Mouse (Mus musculus): ENCODE results near the gene Csnk2a2. TPM values are rescaled to one million over a fixed set of nuclear protein-coding genes. Genes with fewer than 3 reads are reported as not detected.

The Csnk2a2 gene
- 22.2 and 69.9 TPM in 2 replicates for total RNA-seq (2015; ENCODE audit: low replicate concordance)
- 28.4 and 33.0 TPM in 2 replicates for total RNA-seq (2017; ENCODE audit: low replicate concordance)

DNA sequence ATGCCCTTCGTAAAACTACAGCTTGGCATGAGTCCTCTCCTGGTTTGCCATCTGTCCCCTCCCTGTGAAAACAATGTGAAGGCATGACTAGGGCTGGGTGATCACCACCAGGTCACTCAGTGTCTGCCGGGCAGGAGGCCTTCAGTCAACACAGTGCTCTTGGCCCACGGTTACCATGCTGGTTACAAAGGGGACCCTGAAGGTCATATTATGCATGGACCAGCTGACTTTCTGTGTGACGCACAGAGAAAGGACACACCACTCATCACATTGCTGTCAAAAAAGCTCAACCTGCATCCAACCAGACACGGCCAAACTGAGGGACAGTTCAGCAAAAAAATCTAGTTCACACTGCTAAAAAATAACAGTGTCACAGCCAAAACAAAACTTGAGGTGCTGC is at the start of gene Csnk2a2:
Gene Csnk2a2 (minus strand): TSS at position 34 of the 400 bp plus-strand sequence.
- ATAC-seq (replicated peaks; ENCODE audit: low FRiP score, poor library complexity, severe bottlenecking): no peak

DNA sequence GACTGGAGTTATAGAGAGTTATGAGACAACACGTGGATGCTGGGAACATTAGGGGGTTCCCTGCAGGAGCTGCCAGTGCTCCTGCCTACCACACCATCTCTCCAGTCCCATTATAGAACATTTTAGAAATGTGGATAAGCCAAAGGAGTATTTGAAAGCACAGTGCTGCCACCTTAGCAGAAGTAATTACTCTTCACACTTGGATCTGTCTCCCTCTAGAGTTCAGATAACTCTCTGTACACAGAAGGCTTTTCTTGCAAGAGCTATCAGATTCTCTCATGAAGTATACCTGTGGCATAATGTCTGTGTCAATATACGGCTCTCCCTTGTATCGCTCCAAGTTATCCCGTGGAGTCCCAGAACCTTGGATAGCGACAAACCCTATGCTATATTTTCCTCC is 49.6 kb upstream of the Csnk2a2 start:
- no peak for ATAC-seq (replicated peaks; ENCODE audit: low FRiP score, poor library complexity, severe bottlenecking)

DNA sequence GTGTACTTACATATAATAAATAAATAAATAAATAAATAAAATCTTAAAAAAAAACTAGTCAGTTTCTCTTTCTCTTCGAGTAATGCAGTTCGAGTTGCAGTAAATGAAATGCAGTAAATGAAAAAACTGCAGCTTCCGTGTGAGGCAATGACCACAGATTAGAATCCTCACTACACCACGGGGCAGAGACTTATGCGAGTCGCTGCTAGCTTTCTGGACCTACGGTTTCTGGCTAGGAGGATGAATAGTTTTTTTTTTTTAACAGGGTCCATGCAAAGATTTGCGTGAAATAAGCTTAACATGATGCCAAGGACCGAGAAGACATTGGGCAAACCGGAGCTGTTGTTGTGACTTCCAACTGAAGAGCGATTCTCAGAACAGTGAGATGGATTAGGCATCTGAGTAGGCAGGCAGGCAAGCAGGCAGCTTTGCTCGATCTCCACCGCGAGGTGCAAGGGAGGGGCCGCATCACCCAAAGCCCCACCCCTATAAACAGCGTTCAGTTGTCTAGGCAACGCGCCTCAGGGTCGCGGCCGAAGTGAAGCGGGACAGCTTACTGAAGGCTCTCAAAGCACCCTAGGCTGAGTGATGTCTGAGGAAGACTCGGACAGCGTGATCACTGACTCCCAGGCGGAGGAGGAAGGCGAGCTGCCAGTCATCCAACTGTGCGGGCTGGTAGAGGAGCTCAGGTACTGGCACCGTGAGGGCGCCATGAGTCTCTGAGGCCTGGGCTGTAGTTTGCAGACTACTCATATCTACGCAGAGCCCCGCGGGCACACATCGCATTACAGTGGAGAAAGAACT is 43.9 kb upstream of the Csnk2a2 start, which contains the start of gene Ccdc113:
Gene Ccdc113 (plus strand): TSS at position 502 of the 804 bp plus-strand sequence.
- peak; percentile 69 for ATAC-seq (replicated peaks; ENCODE audit: low FRiP score, poor library complexity, severe bottlenecking)

DNA sequence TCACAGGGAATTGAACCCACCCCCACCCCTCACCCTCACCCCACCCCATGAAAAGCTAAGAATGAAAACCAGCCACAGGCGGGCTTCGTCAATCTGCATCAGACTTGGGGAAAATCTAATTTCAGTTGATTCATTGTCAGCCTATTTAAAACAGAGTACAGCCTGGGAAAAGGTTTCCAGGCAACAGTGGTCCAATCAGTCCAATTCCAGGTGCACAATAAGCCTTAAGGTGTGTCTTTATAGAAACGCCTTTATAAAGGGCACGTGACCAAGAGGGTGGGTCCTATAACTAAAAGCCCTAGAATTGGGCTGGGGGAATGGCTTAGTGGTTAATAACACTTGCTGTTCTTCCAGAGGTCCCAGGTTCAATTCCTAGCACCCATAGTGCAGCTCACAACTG is 42.4 kb upstream of the Csnk2a2 start:
- ATAC-seq (replicated peaks; ENCODE audit: low FRiP score, poor library complexity, severe bottlenecking): no peak

DNA sequence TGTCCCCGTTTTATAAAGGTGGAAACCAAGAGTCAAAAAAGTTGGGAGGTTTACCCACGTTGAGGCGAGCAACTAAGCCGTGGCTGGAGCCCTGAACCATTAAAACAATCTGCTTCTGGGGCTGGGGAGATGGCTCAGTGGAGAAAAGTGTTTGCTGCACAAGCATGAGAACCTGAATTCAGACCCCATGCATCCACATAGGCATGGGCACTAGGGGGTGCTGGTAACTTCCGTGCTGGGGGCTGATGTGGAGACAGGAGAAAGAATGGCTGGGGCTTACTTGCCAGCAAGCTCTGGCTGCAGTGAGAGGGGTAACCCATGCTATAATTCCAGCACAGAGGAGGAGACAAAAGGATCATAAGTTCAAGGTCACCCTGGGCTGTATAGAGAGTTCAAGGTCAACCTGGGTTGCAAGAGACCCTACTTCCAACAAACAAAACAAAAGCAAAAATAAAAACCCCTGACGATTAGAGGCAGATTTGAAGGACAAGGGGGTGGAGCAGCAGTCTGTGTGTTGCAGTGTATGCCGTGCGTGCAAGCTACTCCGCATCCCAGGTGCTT is 39.0 kb upstream of the Csnk2a2 start:
- no peak for ATAC-seq (replicated peaks; ENCODE audit: low FRiP score, poor library complexity, severe bottlenecking)

DNA sequence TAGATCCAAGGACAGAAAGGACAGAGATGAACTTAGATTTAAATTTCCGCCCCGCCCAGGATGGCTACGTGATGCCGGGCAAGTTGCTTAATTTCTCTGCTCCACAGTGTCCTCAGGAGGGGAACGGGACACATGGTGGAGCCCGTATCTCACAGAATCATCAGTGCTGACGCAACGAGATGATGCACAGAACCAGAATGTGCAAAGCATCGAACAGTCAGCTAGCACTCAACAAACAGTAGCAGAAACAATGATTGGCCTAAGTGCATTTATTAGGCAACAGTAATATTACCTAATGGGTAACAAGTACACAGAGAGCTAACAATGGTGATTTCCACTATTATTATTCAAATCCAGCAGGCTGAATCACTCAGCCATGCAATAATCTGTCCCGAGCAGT is 38.4 kb upstream of the Csnk2a2 start:
- ATAC-seq (replicated peaks; ENCODE audit: low FRiP score, poor library complexity, severe bottlenecking): no peak

DNA sequence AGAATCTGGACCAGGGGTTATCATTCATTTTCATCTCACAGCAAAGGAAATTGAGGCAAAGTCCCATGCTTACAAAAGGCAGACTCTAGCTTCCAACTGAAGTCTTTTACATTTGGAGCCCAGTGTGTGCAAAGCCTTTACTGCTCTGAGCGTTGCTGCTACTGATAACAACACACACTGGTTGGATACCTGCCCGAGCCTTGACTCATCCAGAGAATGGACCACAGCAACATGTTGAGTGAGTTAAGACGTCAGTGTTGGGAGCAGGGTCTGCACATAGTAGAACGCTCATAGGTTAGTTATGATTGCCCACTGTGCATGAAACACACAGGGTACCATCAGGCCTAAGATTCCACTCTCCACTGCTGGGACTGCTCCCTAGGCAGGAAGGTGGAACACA is 34.2 kb upstream of the Csnk2a2 start:
- no peak for ATAC-seq (replicated peaks; ENCODE audit: low FRiP score, poor library complexity, severe bottlenecking)

DNA sequence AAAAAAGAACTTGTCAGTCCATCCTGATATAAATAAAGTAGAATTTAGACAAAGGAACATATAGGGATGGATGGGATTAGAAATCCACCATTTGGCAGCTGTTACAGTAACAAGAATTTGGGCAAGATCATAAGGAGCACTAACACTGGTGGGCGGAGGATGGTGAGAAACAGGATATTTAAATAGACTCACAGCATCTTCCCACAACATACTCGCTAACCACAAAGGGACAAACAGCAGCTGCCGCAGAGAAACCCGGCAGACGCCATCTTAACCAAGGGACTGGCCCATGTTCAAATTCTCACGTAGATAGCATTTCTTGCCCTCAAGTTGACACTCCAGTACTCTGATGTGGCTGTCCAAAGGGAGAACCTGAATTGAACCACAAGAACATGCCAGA is 27.1 kb upstream of the Csnk2a2 start:
- no peak for ATAC-seq (replicated peaks; ENCODE audit: low FRiP score, poor library complexity, severe bottlenecking)

DNA sequence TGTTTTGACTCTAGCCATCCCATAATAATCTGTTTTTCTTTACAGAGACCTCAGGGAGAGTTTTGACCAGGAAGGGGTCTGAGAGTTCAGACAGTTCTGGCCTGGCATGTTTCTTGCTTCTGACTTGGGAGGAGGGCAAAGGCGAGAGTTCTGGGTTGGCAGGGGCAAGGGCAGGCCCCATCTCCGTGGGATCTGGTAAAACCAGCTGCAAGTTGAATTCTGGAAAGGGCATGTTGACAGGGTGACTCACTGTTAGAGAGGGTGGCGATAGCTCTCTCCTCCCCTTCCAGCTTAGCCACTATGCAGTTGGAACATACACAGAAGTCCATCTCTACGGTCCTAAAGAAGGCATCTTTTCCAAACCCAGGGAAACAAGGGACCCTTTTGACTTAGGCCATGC is 23.4 kb upstream of the Csnk2a2 start:
- ATAC-seq (replicated peaks; ENCODE audit: low FRiP score, poor library complexity, severe bottlenecking): no peak

DNA sequence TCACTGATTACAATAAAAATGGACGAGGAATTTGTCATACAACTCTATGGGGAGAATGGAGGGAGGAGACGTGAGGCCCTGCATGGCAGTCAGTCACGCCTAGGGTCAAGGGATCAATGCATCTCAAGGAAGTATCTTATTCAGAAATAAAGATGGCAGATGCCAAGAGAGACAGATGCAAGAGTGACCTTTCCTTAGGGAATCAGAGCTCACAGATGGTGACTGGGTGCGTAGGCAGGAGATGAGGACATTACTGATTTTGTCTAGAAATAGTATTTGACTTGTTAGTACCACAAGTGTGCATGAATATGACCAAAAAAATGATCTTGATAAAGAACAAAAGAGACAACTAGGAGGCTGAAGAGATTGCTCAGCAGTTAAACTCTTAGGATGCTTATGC is 22.4 kb upstream of the Csnk2a2 start:
- ATAC-seq (replicated peaks; ENCODE audit: low FRiP score, poor library complexity, severe bottlenecking): no peak

DNA sequence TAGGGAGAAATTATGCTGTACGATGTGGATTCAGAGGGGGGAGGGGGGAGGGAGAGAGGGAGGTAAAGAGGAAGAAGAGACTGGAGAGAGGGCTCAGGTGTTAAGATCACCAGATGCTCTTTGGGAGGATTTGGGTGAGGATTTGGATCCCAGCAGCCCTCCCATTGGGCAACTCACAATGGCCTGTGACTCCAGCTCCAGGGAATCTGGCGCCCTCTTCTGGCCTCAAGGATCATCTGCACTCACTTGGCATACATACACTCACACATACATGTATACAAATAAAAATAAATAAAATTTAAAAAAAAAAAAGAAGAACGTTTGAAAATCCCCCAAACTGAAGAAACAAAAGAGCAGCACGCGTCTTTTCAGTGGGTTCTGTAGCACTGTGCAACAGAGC is 16.4 kb upstream of the Csnk2a2 start:
- ATAC-seq (replicated peaks; ENCODE audit: low FRiP score, poor library complexity, severe bottlenecking): no peak

DNA sequence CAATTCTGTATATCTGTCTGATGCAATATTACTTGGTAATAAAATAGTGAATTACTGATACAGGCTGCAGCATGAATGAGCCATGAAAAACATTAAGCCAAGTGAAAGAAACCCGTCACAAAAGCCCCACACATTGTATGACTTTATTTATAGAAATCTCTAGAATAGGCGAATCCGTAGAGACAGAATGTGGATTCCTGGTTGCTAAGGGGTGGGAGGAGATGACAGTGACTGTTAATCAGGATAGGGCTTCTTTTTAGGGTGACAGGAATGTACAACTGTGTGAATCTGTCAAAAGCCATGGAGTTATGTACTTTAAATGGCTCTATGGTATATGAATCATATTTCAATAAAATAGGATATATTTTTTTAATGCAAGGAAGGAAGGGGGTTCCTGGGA is 15.8 kb upstream of the Csnk2a2 start:
- ATAC-seq (replicated peaks; ENCODE audit: low FRiP score, poor library complexity, severe bottlenecking): no peak

DNA sequence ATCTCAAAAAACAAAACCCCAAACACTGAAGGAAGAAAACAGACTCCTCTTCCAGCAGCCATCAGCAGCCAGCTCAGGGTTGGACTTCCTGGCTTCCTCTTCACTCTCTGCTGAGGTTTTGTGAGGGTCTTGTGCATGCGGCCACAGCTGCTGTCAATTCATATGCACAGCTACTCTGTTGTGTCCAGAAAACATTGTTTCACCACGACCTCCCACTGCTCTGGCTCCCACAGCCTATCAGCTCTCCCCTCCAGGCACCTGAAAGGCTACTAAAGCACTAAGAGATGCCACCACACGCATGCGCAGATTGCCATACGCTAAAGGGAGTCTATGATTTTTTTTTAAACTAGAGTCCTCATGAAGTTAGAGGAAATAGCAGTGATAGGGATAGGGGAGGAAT is 15.0 kb upstream of the Csnk2a2 start:
- no peak for ATAC-seq (replicated peaks; ENCODE audit: low FRiP score, poor library complexity, severe bottlenecking)

DNA sequence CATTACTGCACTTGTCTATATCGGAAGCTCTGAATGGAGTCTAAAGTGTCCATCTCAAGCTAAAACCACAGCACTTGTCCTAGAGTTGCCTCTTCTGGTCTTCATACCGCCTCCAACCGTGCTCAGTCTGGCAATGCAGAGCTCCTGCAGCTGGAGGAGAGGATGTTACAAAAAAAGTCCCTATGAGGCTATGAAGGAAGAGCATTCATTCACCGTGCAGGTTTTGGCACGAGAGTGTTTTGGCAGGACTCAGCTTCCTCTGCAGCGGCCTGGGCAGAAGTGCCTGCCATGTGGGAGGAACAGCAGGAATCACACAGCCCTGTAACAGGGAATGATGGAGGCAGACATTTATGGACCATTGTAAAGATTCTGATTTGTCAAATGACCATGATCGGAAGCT is 12.6 kb upstream of the Csnk2a2 start:
- ATAC-seq (replicated peaks; ENCODE audit: low FRiP score, poor library complexity, severe bottlenecking): no peak

DNA sequence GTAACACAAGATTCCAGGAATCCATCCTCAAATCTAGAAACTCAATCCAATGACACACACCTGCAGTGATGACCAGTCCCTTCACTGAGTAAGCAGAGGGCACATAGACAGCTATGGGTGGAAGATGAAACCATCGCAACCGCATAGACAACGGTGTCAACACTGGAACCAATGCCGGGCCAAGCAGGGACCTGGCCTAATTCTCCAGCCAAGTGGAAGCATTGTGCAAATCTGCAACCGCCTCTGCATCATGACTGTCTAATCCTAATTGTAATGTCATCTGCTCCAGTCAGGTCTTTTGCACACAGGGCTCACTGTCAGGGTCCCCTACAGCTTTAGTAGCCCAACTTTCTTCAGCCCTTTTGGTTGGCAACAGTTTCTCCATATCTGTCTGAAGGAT is 10.6 kb upstream of the Csnk2a2 start:
- no peak for ATAC-seq (replicated peaks; ENCODE audit: low FRiP score, poor library complexity, severe bottlenecking)

DNA sequence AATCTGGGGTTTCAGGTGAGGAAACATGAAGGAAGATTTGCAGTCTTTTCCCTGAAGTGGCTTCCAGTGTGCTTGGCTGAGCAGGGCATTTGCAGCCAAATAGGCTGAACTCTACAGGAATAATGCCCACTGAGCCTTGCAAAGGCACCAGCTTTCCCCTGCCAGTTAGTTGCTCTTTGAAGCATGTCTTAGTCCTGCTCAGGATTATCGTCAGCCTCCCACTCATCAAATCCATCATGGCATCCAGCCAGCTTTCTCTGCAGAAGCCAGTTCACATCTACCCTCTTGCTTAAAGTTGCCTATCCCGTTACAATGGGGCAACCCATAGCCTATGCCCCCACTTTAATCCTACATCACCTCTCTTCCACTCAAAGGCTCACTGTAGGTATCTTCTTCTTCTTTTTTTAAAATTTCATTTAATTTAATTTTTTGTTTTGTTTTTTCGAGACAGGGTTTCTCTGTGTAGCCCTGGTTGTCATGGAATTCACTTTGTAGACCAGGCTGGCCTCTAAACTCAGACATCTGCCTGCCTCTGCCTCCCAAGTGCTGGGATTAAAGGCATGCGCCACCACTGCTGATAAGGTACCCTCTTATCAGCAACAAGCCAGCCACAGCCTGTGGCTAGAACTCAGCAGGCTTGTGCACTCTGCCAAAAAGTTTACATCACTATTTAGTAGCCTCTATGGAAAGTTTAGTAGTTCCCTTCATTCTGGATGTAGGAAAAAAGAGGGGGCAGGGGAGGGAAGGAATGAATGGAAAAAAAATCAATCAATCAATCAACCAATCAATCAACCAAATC is 9.6 kb upstream of the Csnk2a2 start:
- no peak for ATAC-seq (replicated peaks; ENCODE audit: low FRiP score, poor library complexity, severe bottlenecking)

DNA sequence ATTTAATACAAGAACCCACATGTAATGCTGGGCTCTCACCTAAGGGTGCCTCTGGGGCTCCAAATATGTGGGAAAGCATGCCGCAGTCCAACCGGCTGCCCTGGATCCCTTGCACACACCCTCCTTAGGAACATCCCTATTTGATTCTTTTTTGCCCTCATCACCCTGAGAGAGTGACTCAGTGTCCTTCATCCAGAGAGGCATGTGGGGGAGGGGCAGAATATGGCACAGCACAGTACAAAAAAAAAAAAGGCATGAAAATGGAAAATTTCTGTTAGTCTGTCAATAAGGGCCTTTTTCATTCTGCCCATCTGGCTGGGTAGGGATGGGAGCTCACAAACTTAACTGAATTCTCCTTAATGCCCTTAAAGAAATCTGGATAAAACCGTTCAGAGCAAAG is 8.0 kb upstream of the Csnk2a2 start:
- no peak for ATAC-seq (replicated peaks; ENCODE audit: low FRiP score, poor library complexity, severe bottlenecking)

DNA sequence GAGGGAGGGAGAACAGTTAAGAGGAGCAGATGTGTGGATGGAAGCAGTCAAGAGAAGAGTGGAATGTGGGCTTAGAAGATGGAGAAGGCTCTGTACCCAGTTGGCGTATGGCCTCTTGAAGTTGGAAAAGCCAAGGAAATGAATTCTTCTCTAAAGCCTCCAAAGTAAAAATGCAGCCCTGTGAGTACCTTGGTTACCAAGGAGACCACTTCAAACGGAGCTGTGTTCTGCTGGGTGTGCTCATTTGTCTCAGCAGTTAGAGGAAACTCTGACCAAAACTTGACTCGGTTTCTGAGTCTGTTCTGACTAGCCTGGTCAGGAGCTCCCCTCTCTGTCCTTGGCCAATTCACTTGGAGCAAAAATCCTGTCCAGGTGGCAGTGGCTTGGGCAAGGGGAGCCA is 6.6 kb upstream of the Csnk2a2 start:
- no peak for ATAC-seq (replicated peaks; ENCODE audit: low FRiP score, poor library complexity, severe bottlenecking)

DNA sequence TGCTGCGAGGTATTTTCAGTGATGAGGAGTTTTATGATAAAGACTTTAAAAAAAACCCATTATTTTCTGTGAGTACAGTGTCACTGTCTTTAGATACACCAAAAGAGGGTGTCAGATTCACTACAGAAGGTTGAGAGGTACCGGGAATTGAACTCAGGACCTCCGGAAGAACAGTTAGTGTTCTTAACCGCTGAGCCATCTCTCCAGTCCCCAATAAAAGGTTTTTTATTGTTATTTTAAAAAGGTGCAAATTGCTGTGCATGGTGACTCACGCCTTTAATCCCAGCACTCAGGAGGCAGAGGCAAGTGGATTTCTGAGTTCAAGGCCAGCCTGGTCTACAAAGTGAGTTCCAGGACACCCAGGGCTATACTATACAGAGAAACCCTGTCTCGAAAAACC is 5.6 kb upstream of the Csnk2a2 start:
- ATAC-seq (replicated peaks; ENCODE audit: low FRiP score, poor library complexity, severe bottlenecking): no peak

DNA sequence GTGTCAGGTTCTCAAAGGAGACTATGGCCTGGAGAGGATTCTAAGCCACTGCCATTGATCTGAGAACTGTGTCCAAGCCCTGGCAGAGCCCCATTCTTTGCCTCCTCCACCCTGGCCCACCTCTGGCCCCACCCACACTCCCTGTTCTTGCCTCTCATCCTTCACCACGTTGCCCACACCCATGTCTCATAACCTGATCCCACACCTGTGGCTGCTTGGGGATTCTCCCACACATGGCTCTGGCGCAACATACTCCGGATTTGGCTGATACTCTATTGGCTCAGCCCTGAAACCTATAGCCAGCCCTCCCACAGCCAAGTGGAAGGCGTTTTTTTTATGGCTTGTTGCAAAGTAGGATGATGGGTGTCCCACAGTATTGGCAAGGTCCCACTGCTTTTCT is 2.2 kb upstream of the Csnk2a2 start:
- ATAC-seq (replicated peaks; ENCODE audit: low FRiP score, poor library complexity, severe bottlenecking): no peak

Data from erythroid progenitor cell, adult 5-6 weeks (primary cell).